Mouse (Mus musculus): ENCODE measurements around the gene Marc2. TPM values are rescaled to one million over a fixed set of nuclear protein-coding genes. Genes with fewer than 3 reads are reported as not detected.

The Marc2 gene
- total RNA-seq, 2 experiments from 2014 or later: 137 to 145 TPM

- peak; percentile 45 to 53 for DNase-seq
Measured at GRCm38 (mm10) chr1:184853922-184854321, 7.7 kb upstream of the Marc2 start.

GRCm38 (mm10) chr1:184853339-184853738 is 7.1 kb upstream of the Marc2 start:
- DNase-seq: peak; percentile 89 to 91

- DNase-seq: peak; percentile 90 to 94
Measured at GRCm38 (mm10) chr1:184851741-184852618, 5.7 kb upstream of the Marc2 start.

- peak; percentile 40 to 41 for DNase-seq
Measured at GRCm38 (mm10) chr1:184851166-184851565, 4.9 kb upstream of the Marc2 start.

GRCm38 (mm10) chr1:184846973-184847372 is 722 bp upstream of the Marc2 start:
- DNase-seq: no peak

- DNase-seq: peak; percentile 96
Measured at GRCm38 (mm10) chr1:184845111-184846071, 860 bp downstream of the Marc2 start.

- peak; percentile 43 to 65 for DNase-seq
Measured at GRCm38 (mm10) chr1:184844326-184845066, 1.8 kb downstream of the Marc2 start.

GRCm38 (mm10) chr1:184837649-184838048 is 8.6 kb downstream of the Marc2 start:
- DNase-seq: no peak

- no peak for DNase-seq
Measured at GRCm38 (mm10) chr1:184836350-184836749, 9.9 kb downstream of the Marc2 start.

- no peak for DNase-seq
Measured at GRCm38 (mm10) chr1:184833499-184833898, 12.8 kb downstream of the Marc2 start.

- no peak for DNase-seq
Measured at GRCm38 (mm10) chr1:184832211-184832610, 14.0 kb downstream of the Marc2 start.

- no peak for DNase-seq
Measured at GRCm38 (mm10) chr1:184829897-184830296, 16.4 kb downstream of the Marc2 start.

- peak; percentile 28 to 33 for DNase-seq
Measured at GRCm38 (mm10) chr1:184827175-184827701, 19.0 kb downstream of the Marc2 start.

- DNase-seq: peak in 1 of 2 experiments; percentile 67
Measured at GRCm38 (mm10) chr1:184825093-184825492, 21.2 kb downstream of the Marc2 start.

GRCm38 (mm10) chr1:184824439-184824851 is 21.8 kb downstream of the Marc2 start:
- DNase-seq: peak; percentile 91 to 96

- DNase-seq: no peak
Measured at GRCm38 (mm10) chr1:184822678-184823077, 23.6 kb downstream of the Marc2 start.

GRCm38 (mm10) chr1:184817768-184818167 is 28.5 kb downstream of the Marc2 start:
- no peak for DNase-seq

- DNase-seq: no peak
Measured at GRCm38 (mm10) chr1:184811716-184812250, 34.5 kb downstream of the Marc2 start.

- DNase-seq: no peak
Measured at GRCm38 (mm10) chr1:184810780-184811575, 35.3 kb downstream of the Marc2 start, which contains the start of gene Marc1. Gene Marc1, minus strand, starts transcription at chr1:184811313.

GRCm38 (mm10) chr1:184809578-184810001 is 36.7 kb downstream of the Marc2 start:
- no peak for DNase-seq
